Comparison of ENCODE assay signal across 7 mouse cellular contexts in the genomic region with DNA sequence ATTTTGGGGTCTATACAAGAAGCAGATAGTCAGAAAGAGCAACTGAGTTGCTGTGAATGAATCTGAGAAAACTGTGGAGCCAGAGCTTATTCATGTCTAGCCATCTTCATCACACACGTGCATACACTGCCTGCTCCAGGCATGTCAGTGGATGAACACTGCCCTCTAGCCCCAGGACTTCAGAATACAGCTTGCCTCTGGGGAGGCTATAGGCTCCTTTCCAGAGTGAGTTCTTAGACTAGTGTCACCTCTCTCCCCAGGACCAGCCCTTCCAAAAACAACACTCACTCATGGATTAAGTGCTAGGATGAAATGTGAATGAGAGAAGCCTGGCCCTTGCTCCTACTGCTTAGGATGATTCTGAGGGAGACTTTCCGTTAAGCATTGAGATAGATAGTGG.
DNase-seq lines count a peak whose midpoint lies in the region; ATAC-seq lines count a peak whose summit lies in the region.

No protein-coding gene starts in this region.

- no peaks in the 10 kb centered on the region for H3K27me3 ChIP-seq in intestine, embryonic 15.5 days (replicated peaks)

- H3K9me3 ChIP-seq in intestine, embryonic 15.5 days: no peaks in the 10 kb centered on the region

- no peaks in the 10 kb centered on the region for H3K4me1 ChIP-seq in intestine, embryonic 15.5 days (replicated peaks)

- no peak overlapping the region for H3K4me2 ChIP-seq in intestine, embryonic 15.5 days (replicated peaks)

- no peak overlapping the region for H3K4me3 ChIP-seq in intestine, embryonic 15.5 days (replicated peaks)

- intact Hi-C loops in left cerebral cortex, postnatal 10 days (cut with DNase I): loop anchor here (10.0 kb wide), 2 partner anchors 192 to 1122 kb away; no protein-coding TSS in a partner anchor

- peak; percentile 92 for ATAC-seq in intestine, embryonic 15.5 days

- 36% methylated on average over 2 of the region's 2 CpGs for WGBS in intestine, embryonic 15.5 days

- 0 out of 2 replicates have a peak, but pooled peaks cover 2% of the 10 kb centered on the region for H3K36me3 ChIP-seq in intestine, embryonic 15.5 days

- DNase-seq in adrenal gland, adult 8-10 months: peak; percentile 52
- DNase-seq in embryo, embryonic 10.5 days (ENCODE audit: low spot score): peak; percentile 86
- peak; percentile 57 for DNase-seq in gastrocnemius, postnatal 25 days
- peak; percentile 51 to 77 for DNase-seq in left cerebral cortex, postnatal 10 days (ENCODE audit: extremely low spot score in 1 of 2, low spot score in 2 of 2)
- DNase-seq in mesoderm, embryonic 11.5 days (ENCODE audit: low read depth, low spot score): peak; percentile 80
- peak; percentile 40 for DNase-seq in spleen, adult 12 weeks (ENCODE audit: low spot score)

- H3K9ac ChIP-seq in intestine, embryonic 15.5 days: no peak overlapping the region

- H3K27ac ChIP-seq in intestine, embryonic 15.5 days: no peak overlapping the region
